Mouse (Mus musculus) forebrain, embryonic 13.5 days (tissue): Measurements from ENCODE around the gene Plg. TPM values are rescaled to one million over a fixed set of nuclear protein-coding genes. Genes with fewer than 3 reads are reported as not detected.

Experiments
- ATAC-seq: fragments of 200-750 bp; cut with Nextera tagmentation; 2 replicates; pipeline ENCODE4 v1.8.0; 2017
- H3K27ac ChIP-seq: fragments of 300-500 bp; sonication (generic); 2 replicates; pipeline ENCODE4 v1.5.1; 2015; ENCODE audit warnings: inconsistent platforms, mild to moderate bottlenecking, moderate library complexity
- H3K27me3 ChIP-seq: fragments of 300-500 bp; sonication (generic); 2 replicates; pipeline ENCODE4 v1.6.1; 2015; ENCODE audit warnings: mild to moderate bottlenecking, inconsistent platforms
- H3K36me3 ChIP-seq: fragments of 300-500 bp; sonication (generic); 2 replicates; pipeline ENCODE4 v1.6.1; 2015; ENCODE audit warnings: mild to moderate bottlenecking, inconsistent platforms; ENCODE audit not compliant: poor library complexity, severe bottlenecking
- H3K4me1 ChIP-seq: fragments of 300-500 bp; sonication (generic); 2 replicates; pipeline ENCODE4 v1.6.1; 2015; ENCODE audit warnings: inconsistent platforms
- H3K4me2 ChIP-seq: fragments of 300-500 bp; sonication (generic); 2 replicates; pipeline ENCODE4 v1.6.1; 2015; ENCODE audit warnings: inconsistent platforms, mild to moderate bottlenecking, moderate library complexity
- H3K4me3 ChIP-seq: fragments of 300-500 bp; sonication (generic); 2 replicates; pipeline ENCODE4 v1.5.1; 2015; ENCODE audit warnings: mild to moderate bottlenecking, inconsistent platforms
- H3K9ac ChIP-seq: fragments of 300-500 bp; sonication (generic); 2 replicates; pipeline ENCODE4 v1.6.1; 2015; ENCODE audit warnings: mild to moderate bottlenecking, inconsistent platforms
- H3K9me3 ChIP-seq: fragments of 300-500 bp; sonication (generic); replicated peaks from 2 replicates; pipeline ENCODE4 v1.6.1; 2016; ENCODE audit warnings: inconsistent platforms
- WGBS: fragments of 180-500 bp; shearing (Covaris S2); methylation state at CpG from one replicate; pipeline ENCODE4 v1.1.7; 2015; 5-methylcytosine and 5-hydroxymethylcytosine counted together
- polyA plus RNA-seq: library from polyadenylated mRNA; unstranded; fragments of >200 nt; fragmentation: Nextera tagmentation; extraction: Ambion mirVana; gene quantifications from 2 replicates; pipeline ENCODE4 v1.2.1, GENCODE M21; 2015

The Plg gene
- polyA plus RNA-seq, 1 experiment from 2014 or later: 0.10 TPM

DNA sequence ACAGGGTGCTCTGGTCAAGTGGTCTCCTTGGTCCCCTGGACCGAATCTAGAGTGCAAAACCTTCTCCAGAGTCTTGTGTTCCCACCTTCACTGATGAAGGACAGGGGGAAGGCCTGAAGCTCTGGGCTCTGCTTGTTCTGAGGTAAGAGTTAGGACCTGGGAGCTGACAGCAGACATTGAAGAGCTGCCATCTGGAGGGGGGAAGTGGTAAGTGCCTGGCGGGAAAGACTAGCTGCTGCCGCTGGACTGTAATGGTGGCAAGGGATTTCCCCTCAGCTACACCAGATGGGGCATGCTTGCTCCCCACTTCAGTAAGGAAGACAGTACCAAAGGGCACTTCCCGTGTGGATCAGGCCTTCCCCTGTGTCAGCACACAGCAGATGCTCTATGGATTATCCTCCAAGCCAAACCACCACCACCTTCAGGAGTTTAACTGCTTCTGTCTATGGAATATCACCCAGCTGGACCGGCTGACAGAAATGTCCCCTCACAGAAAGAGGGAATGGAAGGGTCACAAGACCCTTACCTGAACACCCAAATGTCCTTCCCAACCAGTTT lies 11.0 kb upstream of the Plg start:
- Histone ChIP-seq H3K4me1 (peaks cover 9% of the 10 kb centered on the region), H3K4me3 (no peak overlapping the region), H3K9ac (no peak overlapping the region), H3K4me2 (no peak overlapping the region), H3K27me3 (no peaks in the 10 kb centered on the region), H3K9me3 (no peaks in the 10 kb centered on the region), H3K36me3 (no peaks in the 10 kb centered on the region), H3K27ac (no peak overlapping the region)
- ATAC-seq: peak; percentile 75
- 43% methylated on average over 5 of the region's 5 CpGs for WGBS

DNA sequence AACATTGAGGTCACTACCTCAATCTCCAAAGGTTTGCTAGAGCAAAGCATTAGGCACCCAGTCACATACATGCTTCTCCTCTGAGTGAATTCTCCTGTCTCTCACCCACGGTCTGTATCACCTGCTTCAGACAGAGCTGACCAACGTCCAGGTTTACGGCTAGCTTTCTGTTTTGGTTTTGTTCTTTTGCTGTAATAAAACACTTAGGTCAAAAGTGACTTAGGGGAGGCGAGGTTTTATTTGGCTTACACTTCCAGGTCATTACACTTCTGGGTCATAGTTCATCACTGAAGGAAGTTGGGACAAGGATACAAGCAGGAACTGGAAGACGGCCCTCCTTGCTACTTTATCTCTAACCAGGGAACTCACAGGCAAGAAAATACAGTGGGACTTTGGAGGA lies 9.0 kb upstream of the Plg start:
- no peak for ATAC-seq
- 78% methylated on average over 5 of the region's 5 CpGs for WGBS
- no peak overlapping the region for H3K4me2 ChIP-seq
- no peaks in the 10 kb centered on the region for H3K36me3 ChIP-seq
- H3K4me3 ChIP-seq: no peak overlapping the region
- no peaks in the 10 kb centered on the region for H3K27me3 ChIP-seq
- no peaks in the 10 kb centered on the region for H3K9me3 ChIP-seq
- H3K9ac ChIP-seq: no peak overlapping the region
- peaks cover 6% of the 10 kb centered on the region for H3K4me1 ChIP-seq
- H3K27ac ChIP-seq: no peak overlapping the region

DNA sequence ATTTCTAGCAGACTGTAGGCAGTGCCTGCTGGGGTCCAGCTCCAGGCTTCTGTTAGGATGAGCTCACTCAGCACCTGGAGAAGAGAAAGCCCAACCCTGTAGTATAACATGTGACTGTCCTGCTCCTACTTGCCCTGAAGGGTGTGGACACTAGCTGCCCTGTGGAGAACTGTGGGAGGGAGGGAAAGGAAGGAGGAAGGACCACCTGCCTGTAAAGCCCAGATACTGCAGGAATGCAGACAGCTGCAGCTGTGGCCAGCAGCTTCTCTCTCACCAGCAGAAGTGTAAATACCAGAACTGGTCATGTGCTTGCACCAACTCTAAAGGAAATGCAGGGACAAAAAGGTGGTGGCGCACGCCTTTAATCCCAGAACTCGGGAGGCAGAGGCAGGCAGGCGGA lies 8.1 kb upstream of the Plg start:
- Histone ChIP-seq H3K4me3 (no peak overlapping the region), H3K9ac (no peak overlapping the region), H3K4me2 (no peak overlapping the region), H3K27me3 (no peaks in the 10 kb centered on the region), H3K36me3 (no peaks in the 10 kb centered on the region), H3K27ac (no peak overlapping the region), H3K4me1 (peaks cover 5% of the 10 kb centered on the region), H3K9me3 (no peaks in the 10 kb centered on the region)
- ATAC-seq: no peak
- 87% methylated on average over 4 of the region's 4 CpGs for WGBS

DNA sequence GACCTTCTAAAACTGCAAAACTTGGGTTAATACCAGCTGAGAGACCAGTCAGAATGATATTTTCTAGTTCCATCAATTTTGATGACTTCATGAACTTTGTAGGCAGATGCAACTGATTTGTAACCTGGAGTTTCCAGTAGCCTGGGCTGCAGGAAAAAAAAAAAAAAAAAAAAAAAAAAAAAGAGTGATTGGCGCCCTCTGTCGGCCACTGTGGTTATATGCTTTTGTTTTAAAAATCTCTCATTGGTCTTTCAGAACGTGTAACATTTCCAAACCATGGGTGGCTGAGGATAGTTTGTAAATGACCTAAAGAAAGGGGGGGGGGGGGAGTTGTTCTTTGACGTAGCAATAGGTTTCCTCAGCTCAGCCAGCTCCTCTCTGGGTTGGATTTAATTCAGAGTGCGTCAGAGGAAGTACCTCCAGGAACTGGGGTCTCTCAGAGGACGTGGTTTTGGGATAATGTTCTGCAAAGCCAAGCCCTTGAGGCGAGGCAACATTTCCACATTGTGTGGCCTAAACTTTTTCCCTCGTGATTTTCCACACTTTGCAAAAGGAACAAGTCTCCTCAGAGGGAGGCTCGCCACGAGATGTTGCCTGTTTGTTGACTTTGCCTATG lies 7.0 kb upstream of the Plg start:
- no peaks in the 10 kb centered on the region for H3K27me3 ChIP-seq
- no peak overlapping the region for H3K9ac ChIP-seq
- no peak overlapping the region for H3K27ac ChIP-seq
- WGBS: 35% methylated on average over 10 of the region's 10 CpGs
- H3K4me1 ChIP-seq: peaks cover 5% of the 10 kb centered on the region
- no peak overlapping the region for H3K4me3 ChIP-seq
- ATAC-seq: peak; percentile 43; the same call in 1 of the 2 replicates
- peak overlapping the region; percentile 22; the same call in 1 of the 2 replicates for H3K4me2 ChIP-seq
- H3K9me3 ChIP-seq: no peaks in the 10 kb centered on the region
- H3K36me3 ChIP-seq: no peaks in the 10 kb centered on the region

DNA sequence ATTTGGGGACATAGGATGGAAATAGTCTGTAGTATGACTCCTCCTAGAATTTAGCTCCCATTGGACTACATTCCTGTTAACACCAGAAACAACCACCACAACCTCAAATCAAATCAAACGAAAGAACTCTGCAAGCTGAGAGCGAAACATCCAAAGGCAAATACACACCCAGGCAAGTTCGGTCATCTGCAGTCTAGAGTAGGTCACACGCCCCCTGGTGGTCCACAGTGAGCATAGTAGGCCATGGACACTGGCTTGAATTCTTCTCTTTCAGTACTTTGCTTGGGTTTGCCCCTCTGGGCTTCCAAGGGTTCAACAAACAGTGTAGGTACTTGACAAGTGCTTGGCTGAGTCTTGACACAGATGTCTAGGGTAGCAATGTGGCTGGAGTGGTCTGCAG lies 6.4 kb upstream of the Plg start:
- H3K4me2 ChIP-seq: no peak overlapping the region
- no peak overlapping the region for H3K9ac ChIP-seq
- H3K27ac ChIP-seq: no peak overlapping the region
- H3K36me3 ChIP-seq: no peaks in the 10 kb centered on the region
- no peaks in the 10 kb centered on the region for H3K27me3 ChIP-seq
- no peak overlapping the region for H3K4me3 ChIP-seq
- WGBS: 26% methylated on average over 4 of the region's 4 CpGs
- ATAC-seq: peak; percentile 46
- no peaks in the 10 kb centered on the region for H3K9me3 ChIP-seq
- H3K4me1 ChIP-seq: peaks cover 5% of the 10 kb centered on the region

DNA sequence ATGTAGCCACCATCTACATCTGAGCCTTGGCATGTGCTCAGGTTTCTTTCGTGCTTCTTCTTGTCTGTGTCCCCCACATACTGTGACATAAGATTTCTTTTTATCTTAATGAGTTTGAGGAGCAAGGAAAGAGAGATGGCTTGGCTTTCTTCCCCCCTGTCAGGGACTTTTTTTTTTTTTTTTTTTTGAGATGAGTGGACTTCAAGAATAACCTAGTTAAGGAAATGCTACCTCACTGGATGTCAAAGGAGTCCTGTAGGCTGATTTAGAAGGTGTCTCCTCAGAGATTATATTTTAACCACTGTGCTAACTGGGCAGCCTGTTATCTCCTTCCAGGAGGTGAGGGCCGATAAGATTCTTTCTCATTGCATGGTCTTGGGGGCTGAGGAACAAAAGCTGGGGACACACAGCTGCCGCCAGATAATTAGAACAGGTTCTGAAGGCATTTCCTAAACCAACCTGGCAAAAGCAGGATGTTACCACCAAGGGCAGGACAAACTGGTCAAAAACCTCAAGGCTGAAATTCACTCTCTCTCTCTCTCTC lies 4.7 kb upstream of the Plg start:
- no peak overlapping the region for H3K9ac ChIP-seq
- no peaks in the 10 kb centered on the region for H3K27me3 ChIP-seq
- no peak for ATAC-seq
- H3K4me2 ChIP-seq: no peak overlapping the region
- no peaks in the 10 kb centered on the region for H3K9me3 ChIP-seq
- H3K36me3 ChIP-seq: no peaks in the 10 kb centered on the region
- no peak overlapping the region for H3K27ac ChIP-seq
- H3K4me3 ChIP-seq: no peak overlapping the region
- 80% methylated on average over 3 of the region's 3 CpGs for WGBS
- H3K4me1 ChIP-seq: peaks cover 5% of the 10 kb centered on the region

DNA sequence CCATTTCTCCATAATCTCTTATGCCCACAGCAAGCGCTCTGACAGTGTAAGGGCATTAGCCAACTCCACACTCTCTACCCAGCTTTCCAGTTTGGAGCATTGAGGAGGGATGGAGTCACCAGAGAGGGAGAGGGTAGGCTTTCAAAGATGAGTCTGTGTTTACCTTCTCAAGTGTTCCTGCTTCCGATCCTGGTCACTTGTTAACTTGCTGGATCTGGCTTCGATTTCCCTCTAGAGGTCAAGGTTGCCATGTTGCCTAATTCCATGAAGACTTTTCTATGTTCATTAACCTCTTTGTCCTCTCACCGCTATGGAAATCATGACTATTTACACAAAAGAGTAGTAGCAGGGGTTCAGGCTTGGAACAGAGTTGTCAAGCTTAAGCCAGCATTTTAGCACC lies 1.9 kb downstream of the Plg start:
- no peaks in the 10 kb centered on the region for H3K36me3 ChIP-seq
- no peaks in the 10 kb centered on the region for H3K4me1 ChIP-seq
- no peak overlapping the region for H3K27ac ChIP-seq
- no peak overlapping the region for H3K9ac ChIP-seq
- H3K4me2 ChIP-seq: no peak overlapping the region
- H3K9me3 ChIP-seq: no peaks in the 10 kb centered on the region
- no peak for ATAC-seq
- WGBS: 92% methylated on average over 4 of the region's 4 CpGs
- H3K27me3 ChIP-seq: no peaks in the 10 kb centered on the region
- no peak overlapping the region for H3K4me3 ChIP-seq

DNA sequence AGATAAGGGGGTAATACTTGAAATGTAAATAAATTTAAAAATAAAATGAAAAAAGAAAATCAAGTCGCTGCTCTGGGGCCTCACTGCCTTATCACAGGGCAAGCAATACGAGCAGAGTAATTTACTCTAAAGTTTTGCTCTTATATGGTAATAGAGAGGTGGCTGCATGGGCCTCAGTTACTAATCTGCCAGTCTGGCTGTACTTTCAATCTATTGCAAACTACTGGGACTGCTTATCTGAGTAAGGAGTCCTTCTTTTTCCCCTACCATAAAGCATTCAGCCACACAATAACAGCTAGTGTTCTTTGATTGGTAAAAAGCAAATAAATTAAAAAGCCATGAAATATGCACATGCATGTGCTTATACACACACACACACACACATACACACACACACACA lies 3.2 kb downstream of the Plg start:
- Histone ChIP-seq H3K4me3 (no peak overlapping the region), H3K9me3 (no peaks in the 10 kb centered on the region), H3K27ac (no peak overlapping the region), H3K9ac (no peak overlapping the region), H3K4me1 (no peaks in the 10 kb centered on the region), H3K27me3 (no peaks in the 10 kb centered on the region), H3K4me2 (no peak overlapping the region), H3K36me3 (no peaks in the 10 kb centered on the region)
- ATAC-seq: no peak
- 87% methylated on average over 2 of the region's 2 CpGs for WGBS

DNA sequence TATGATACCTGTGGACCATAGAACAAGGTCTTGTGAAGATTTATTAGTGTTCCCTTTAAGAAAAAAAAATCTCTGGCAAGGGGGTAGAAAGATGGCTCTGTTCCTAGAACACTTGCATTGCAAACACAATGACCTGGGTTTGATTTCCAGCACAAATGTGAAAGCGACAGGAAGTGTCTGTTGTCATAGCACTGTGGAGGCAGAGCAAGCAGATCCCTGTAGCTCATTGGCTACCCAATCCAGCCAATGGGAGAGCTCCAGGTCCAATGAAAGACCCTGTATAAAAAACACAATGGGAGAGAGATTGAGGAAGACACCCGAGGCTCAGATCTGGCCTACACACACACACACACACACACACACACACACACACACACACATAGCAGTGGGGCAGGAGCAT lies 4.1 kb downstream of the Plg start:
- H3K27me3 ChIP-seq: no peaks in the 10 kb centered on the region
- no peak overlapping the region for H3K9ac ChIP-seq
- H3K27ac ChIP-seq: no peak overlapping the region
- 25% methylated on average over 2 of the region's 2 CpGs for WGBS
- H3K4me2 ChIP-seq: no peak overlapping the region
- no peaks in the 10 kb centered on the region for H3K9me3 ChIP-seq
- ATAC-seq: peak; percentile 81
- no peaks in the 10 kb centered on the region for H3K36me3 ChIP-seq
- no peaks in the 10 kb centered on the region for H3K4me1 ChIP-seq
- H3K4me3 ChIP-seq: no peak overlapping the region

DNA sequence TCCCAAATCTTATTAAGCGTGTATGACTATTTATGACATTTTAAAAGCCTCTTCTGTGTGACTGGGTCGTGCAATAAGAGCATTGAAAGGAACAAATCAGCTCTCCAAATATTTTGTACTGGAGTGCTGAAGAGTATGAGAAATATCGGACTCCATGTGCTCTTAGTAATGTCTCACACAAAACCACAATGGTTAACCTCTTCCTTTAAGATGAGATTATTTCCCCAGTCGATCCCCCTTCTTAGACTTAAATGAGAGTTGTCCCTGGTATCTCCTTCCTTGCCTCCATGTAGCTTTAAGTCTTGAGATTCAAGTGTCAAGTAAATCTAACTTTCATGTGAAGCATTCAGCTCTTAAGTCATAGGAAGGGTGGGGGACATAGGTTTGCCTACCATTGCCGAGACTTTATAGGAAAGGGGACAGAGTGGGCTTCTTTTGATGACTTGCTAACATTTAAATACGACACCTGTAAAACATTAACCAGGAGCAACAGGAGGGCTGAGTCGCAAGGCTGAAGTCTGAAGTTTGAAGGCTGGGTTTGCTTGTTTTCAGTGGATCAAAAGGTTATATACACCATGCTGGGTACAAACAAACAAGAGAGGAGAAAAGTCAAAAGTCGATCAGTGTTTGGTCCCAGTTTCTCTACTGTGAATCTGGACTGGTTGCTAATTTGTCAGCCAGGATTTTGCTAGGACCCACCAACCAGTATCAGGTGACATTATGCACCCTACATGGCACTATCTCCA lies 6.8 kb downstream of the Plg start:
- ATAC-seq: no peak
- Histone ChIP-seq H3K4me3 (no peak overlapping the region), H3K9me3 (no peaks in the 10 kb centered on the region), H3K4me1 (no peaks in the 10 kb centered on the region), H3K36me3 (no peaks in the 10 kb centered on the region), H3K27ac (no peak overlapping the region), H3K9ac (no peak overlapping the region), H3K27me3 (no peaks in the 10 kb centered on the region), H3K4me2 (no peak overlapping the region)
- 85% methylated on average over 8 of the region's 8 CpGs for WGBS

DNA sequence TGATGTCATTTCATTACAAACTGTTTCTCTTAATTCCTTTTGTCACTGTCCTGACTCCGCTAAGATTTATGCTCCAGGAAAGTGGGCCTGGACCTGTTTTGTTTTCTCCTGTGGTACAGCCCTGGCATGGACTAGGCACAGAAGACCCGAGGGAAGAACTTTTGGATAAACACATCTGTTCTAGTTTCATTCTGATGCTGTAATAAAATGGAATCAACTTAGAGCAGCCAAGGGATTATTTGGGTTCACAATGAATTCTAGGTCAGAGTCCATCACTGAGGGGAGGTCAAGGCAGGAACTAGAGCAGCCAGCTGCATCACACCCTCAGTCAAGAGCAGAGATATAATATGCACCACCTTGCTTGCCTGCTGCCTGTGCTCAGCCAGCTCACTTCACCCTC lies 9.4 kb downstream of the Plg start:
- Histone ChIP-seq H3K4me3 (no peak overlapping the region), H3K27me3 (no peaks in the 10 kb centered on the region), H3K4me2 (no peak overlapping the region), H3K9me3 (no peaks in the 10 kb centered on the region), H3K27ac (no peak overlapping the region), H3K9ac (no peak overlapping the region), H3K4me1 (no peaks in the 10 kb centered on the region), H3K36me3 (no peaks in the 10 kb centered on the region)
- 84% methylated on average over 2 of the region's 2 CpGs for WGBS
- no peak for ATAC-seq

DNA sequence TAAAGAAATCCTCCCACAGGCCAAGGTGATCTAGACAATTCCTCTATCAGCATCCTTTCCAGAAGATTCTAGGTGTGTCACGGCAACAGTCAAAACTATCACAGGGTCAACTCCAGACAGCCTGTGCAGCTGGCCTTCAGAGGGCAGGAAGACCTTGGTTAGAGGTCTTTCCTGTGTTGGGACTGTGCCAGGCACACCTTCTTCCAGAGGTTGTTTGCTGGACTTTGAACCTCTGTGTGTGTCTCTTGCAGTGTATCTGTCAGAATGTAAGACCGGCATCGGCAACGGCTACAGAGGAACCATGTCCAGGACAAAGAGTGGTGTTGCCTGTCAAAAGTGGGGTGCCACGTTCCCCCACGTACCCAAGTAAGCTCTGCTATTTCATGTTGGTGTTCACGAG lies 9.8 kb downstream of the Plg start:
- Histone ChIP-seq H3K4me3 (no peak overlapping the region), H3K9me3 (no peaks in the 10 kb centered on the region), H3K36me3 (no peaks in the 10 kb centered on the region), H3K27ac (no peak overlapping the region), H3K4me1 (no peaks in the 10 kb centered on the region), H3K27me3 (no peaks in the 10 kb centered on the region), H3K4me2 (no peak overlapping the region), H3K9ac (no peak overlapping the region)
- ATAC-seq: no peak
- WGBS: 91% methylated on average over 7 of the region's 7 CpGs
